Mouse (Mus musculus) MEL (cell line): ENCODE measurements around the gene Kdm4a.

Source experiments
- CTCF ChIP-seq, 3 experiments: IDR thresholded peaks in 2 of 3; conservative IDR thresholded peaks in 1 of 3; 2 replicates each; pipeline ENCODE4 v1.5.1; 2011 to 2012; ENCODE audit warnings: low read length in 3 of 3, low read depth in 2 of 3, mild to moderate bottlenecking in 2 of 3, improper control_type of control experiment in 1 of 3, inconsistent platforms in 1 of 3, mixed read lengths in 1 of 3, moderate library complexity in 1 of 3; ENCODE audit not compliant: control insufficient read depth in 1 of 3, insufficient read depth in 1 of 3, poor library complexity in 1 of 3, severe bottlenecking in 1 of 3
- SIN3A ChIP-seq: IDR thresholded peaks from 2 replicates; pipeline ENCODE4 v1.6.1; 2012; ENCODE audit warnings: low read length, improper control_type of control experiment, inconsistent platforms

GRCm38 (mm10) chr4:118098571-118098970, 81.3 kb downstream of the Kdm4a start:
- TF ChIP-seq SIN3A (no peak), CTCF (IDR thresholded peaks at IDR 0.05 in 2 of 3, conservative IDR thresholded peaks at IDR 0.05 in 1 of 3; ENCODE audit: control insufficient read depth in 1 of 3, insufficient read depth in 1 of 3, low read depth in 2 of 3, low read length in 3 of 3, poor library complexity in 1 of 3, severe bottlenecking in 1 of 3) (no peak)
